Mouse (Mus musculus): ENCODE data around the gene Htra3. TPM values are rescaled to one million over a fixed set of nuclear protein-coding genes. Genes with fewer than 3 reads are reported as not detected.

The Htra3 gene
- total and polyA plus RNA-seq, 3 experiments = not detected

DNA sequence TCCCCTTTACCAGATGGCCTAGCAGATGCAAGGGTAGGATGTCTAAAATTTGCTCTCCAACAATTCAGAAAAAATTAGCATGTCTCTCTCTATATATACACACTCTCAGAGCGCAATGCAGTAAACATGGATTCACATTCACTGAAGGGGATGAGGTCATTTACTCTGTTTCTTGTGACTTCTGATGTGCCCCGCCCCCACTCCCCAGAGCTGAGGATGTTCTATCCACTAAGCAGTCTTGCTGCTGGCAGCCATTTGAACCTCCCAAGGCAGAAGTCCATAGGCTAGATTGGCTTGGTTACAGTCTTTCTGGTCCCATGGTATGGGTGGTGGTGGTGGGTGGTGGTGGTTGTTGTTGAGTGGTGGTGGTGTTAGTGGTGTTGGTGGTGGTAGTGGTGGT, 42.4 kb upstream of the Htra3 start:
- no peak for DNase-seq (ENCODE audit: low read depth, low spot score)
- Histone ChIP-seq H3K79me2 (ENCODE audit: control insufficient read depth, insufficient read depth, low read length, poor library complexity) (no peaks in the 10 kb centered on the region), H3K9me3 (replicated peaks; ENCODE audit: insufficient read depth, low read length) (no peaks in the 10 kb centered on the region; the same call in 1 of the 2 replicates), H3K9ac (ENCODE audit: control insufficient read depth, low read depth, low read length, poor library complexity, severe bottlenecking) (no peak overlapping the region), H3K27me3 (ENCODE audit: control insufficient read depth in 1 of 2, insufficient read depth in 2 of 2, low read length in 2 of 2) (no peaks in the 10 kb centered on the region), H3K4me1 (ENCODE audit: control insufficient read depth in 1 of 2, insufficient read depth in 2 of 2, low read length in 2 of 2) (no peaks in the 10 kb centered on the region), H3K27ac (ENCODE audit: control insufficient read depth, low read depth, low read length) (no peak overlapping the region), H3K4me3 (ENCODE audit: control insufficient read depth in 1 of 2, insufficient read depth in 1 of 2, low read depth in 2 of 2, low read length in 2 of 2) (no peak overlapping the region), H3K36me3 (ENCODE audit: control insufficient read depth in 1 of 2, insufficient read depth in 2 of 2, low read length in 2 of 2) (no peaks in the 10 kb centered on the region)
- TF ChIP-seq ZKSCAN1 (IDR thresholded peaks at IDR 0.05; ENCODE audit: low read depth, low read length) (no peak), HCFC1 (IDR thresholded peaks at IDR 0.05; ENCODE audit: low read depth, low read length) (no peak), GABPA (IDR thresholded peaks at IDR 0.05; ENCODE audit: low read depth, low read length) (no peak), CHD2 (IDR thresholded peaks at IDR 0.05; ENCODE audit: low read length) (no peak)

DNA sequence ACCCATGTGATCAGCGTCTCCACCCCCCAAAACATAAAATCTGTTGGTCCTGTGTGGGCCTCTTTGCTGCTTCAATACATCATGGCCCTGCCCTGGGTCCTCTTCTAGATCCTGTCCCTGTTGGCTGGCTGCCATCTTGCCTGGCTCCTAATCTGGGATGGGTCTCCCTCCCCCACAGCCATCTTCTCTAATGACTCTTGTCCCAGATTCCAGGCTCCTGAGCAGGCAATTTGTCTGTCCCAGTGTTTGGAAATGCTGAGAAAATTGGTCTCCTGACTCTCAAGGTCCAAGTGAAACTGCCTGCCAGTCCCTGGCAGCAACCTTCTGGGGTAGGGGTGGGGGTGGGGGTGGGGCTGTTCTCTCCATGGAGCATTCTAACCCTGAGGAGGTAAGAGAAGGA, 40.3 kb upstream of the Htra3 start:
- TF ChIP-seq ZMIZ1 (IDR thresholded peaks at IDR 0.05; ENCODE audit: low read depth, low read length) (no peak), UBTF (IDR thresholded peaks at IDR 0.05; ENCODE audit: borderline replicate concordance, insufficient read depth, low read depth, low read length) (no peak), BHLHE40 (IDR thresholded peaks at IDR 0.05; ENCODE audit: borderline replicate concordance, low read depth, low read length) (no peak), CHD2 (IDR thresholded peaks at IDR 0.05; ENCODE audit: low read length) (no peak), NELFE (IDR thresholded peaks at IDR 0.05; ENCODE audit: low read depth, low read length) (no peak)
- Histone ChIP-seq H3K9me3 (replicated peaks; ENCODE audit: insufficient read depth, low read length) (no peaks in the 10 kb centered on the region; the same call in 1 of the 2 replicates), H3K27ac (ENCODE audit: control insufficient read depth, low read depth, low read length) (no peak overlapping the region), H3K9ac (ENCODE audit: control insufficient read depth, low read depth, low read length, poor library complexity, severe bottlenecking) (no peak overlapping the region), H3K27me3 (ENCODE audit: control insufficient read depth in 1 of 2, insufficient read depth in 2 of 2, low read length in 2 of 2) (no peaks in the 10 kb centered on the region), H3K4me1 (ENCODE audit: control insufficient read depth in 1 of 2, insufficient read depth in 2 of 2, low read length in 2 of 2) (no peaks in the 10 kb centered on the region), H3K79me2 (ENCODE audit: control insufficient read depth, insufficient read depth, low read length, poor library complexity) (no peaks in the 10 kb centered on the region), H3K4me3 (ENCODE audit: control insufficient read depth in 1 of 2, insufficient read depth in 1 of 2, low read depth in 2 of 2, low read length in 2 of 2) (no peak overlapping the region), H3K36me3 (ENCODE audit: control insufficient read depth in 1 of 2, insufficient read depth in 2 of 2, low read length in 2 of 2) (no peaks in the 10 kb centered on the region)
- no peak for DNase-seq (ENCODE audit: low read depth, low spot score)

DNA sequence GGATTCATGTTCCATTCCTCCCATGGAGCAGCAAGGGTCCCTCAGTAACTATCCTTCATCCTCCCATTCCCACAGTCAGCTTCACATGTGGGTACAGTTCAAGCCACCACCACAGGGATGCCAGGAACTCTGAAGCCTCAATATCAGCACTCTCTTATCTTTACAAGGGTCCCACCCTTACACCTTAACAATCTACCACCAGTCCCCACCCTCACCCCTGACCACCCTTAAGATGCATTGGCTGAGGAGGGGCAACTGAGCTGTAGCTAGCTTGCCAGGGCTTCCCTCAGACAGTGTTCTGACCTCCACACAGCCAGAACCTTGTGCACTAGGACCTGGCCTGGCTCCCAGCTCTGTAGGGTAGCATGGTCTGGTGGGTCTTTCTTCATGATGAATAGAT, 39.8 kb upstream of the Htra3 start:
- Histone ChIP-seq H3K9ac (ENCODE audit: control insufficient read depth, low read depth, low read length, poor library complexity, severe bottlenecking) (no peak overlapping the region), H3K27ac (ENCODE audit: control insufficient read depth, low read depth, low read length) (no peak overlapping the region), H3K27me3 (ENCODE audit: control insufficient read depth in 1 of 2, insufficient read depth in 2 of 2, low read length in 2 of 2) (no peaks in the 10 kb centered on the region), H3K4me1 (ENCODE audit: control insufficient read depth in 1 of 2, insufficient read depth in 2 of 2, low read length in 2 of 2) (no peaks in the 10 kb centered on the region), H3K79me2 (ENCODE audit: control insufficient read depth, insufficient read depth, low read length, poor library complexity) (no peaks in the 10 kb centered on the region), H3K9me3 (replicated peaks; ENCODE audit: insufficient read depth, low read length) (no peaks in the 10 kb centered on the region; the same call in 1 of the 2 replicates), H3K36me3 (ENCODE audit: control insufficient read depth in 1 of 2, insufficient read depth in 2 of 2, low read length in 2 of 2) (no peaks in the 10 kb centered on the region), H3K4me3 (ENCODE audit: control insufficient read depth in 1 of 2, insufficient read depth in 1 of 2, low read depth in 2 of 2, low read length in 2 of 2) (no peak overlapping the region)
- DNase-seq (ENCODE audit: low read depth, low spot score) = no peak
- TF ChIP-seq CTCF (IDR thresholded peaks at IDR 0.05 in 2 of 3, conservative IDR thresholded peaks at IDR 0.05 in 1 of 3; ENCODE audit: control insufficient read depth in 1 of 3, insufficient read depth in 1 of 3, low read depth in 2 of 3, low read length in 3 of 3, poor library complexity in 1 of 3, severe bottlenecking in 1 of 3) (no peak), HCFC1 (IDR thresholded peaks at IDR 0.05; ENCODE audit: low read depth, low read length) (no peak), ETS1 (IDR thresholded peaks at IDR 0.05; ENCODE audit: low read depth, low read length) (no peak), RAD21 (IDR thresholded peaks at IDR 0.05; ENCODE audit: low read depth, low read length) (no peak), USF2 (IDR thresholded peaks at IDR 0.05; ENCODE audit: borderline replicate concordance in 1 of 2, insufficient read depth in 1 of 2, low read depth in 1 of 2, low read length in 2 of 2) (no peak), CHD2 (IDR thresholded peaks at IDR 0.05; ENCODE audit: low read length) (no peak), MAFK (IDR thresholded peaks at IDR 0.05; ENCODE audit: borderline replicate concordance, low read depth, low read length) (no peak), ZMIZ1 (IDR thresholded peaks at IDR 0.05; ENCODE audit: low read depth, low read length) (no peak)

Measured in MEL (cell line).